Mouse (Mus musculus) small intestine, adult 2 months (tissue): ENCODE results near the gene Clec1b.

ENCODE experiments used
- CTCF ChIP-seq: fragments of 200-500 bp; IDR thresholded peaks from 2 replicates; pipeline ENCODE4 v1.5.1; 2012; ENCODE audit warnings: low read depth, mild to moderate bottlenecking, control low read depth, inconsistent platforms, low read length, moderate library complexity, mixed read lengths; ENCODE audit not compliant: insufficient replicate concordance, insufficient read length; ENCODE audit errors: extremely low read depth
- POLR2A ChIP-seq: fragments of 200-500 bp; IDR thresholded peaks from 2 replicates; pipeline ENCODE4 v1.6.1; 2012; ENCODE audit warnings: low read depth, mild to moderate bottlenecking, control low read depth, inconsistent platforms, low read length, moderate library complexity

DNA sequence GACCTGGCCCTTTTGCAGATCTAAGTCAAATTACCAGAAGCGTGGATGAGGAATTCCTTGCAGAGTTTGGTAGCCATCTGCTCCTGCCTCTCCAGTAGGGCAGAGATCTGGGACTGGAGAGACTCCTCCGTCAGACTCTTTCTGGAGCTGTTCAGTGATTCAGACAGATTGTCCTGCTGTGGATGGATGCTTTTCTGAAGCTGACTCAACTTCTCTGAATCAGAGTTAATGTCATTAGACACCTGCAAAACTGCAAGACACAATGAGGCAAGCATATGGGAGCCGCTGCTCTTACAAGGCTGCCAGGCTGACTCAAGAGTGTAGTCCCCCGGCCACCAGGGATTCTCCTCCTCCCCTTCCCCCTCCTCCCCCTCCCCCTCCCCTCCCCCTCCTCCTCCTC, 16.6 kb upstream of the Clec1b start:
- no peak for TF ChIP-seq CTCF
- TF ChIP-seq POLR2A, result no peak
